Mouse (Mus musculus) liver, adult 2 months (tissue): Measurements from ENCODE around the gene Ddrgk1. TPM values are rescaled to one million over a fixed set of nuclear protein-coding genes. Genes with fewer than 3 reads are reported as not detected.
A peak's percentile ranks its signal among the peaks of the same experiment; 100 is the strongest.

Experiments
- DNase-seq: peaks from one replicate; pipeline ENCODE4 v3.0.0-alpha.2; 2011; ENCODE audit warnings: low read depth, low spot score; ENCODE audit errors: extremely low read depth
- H3K27ac ChIP-seq: fragments of 200-500 bp; replicated peaks from 2 replicates; pipeline ENCODE4 v1.5.1; 2012; ENCODE audit warnings: low read depth, mild to moderate bottlenecking, control low read depth, inconsistent platforms, low read length; ENCODE audit not compliant: insufficient read depth
- H3K27me3 ChIP-seq: fragments of 200-500 bp; 2 replicates; pipeline ENCODE4 v1.6.1; 2012; ENCODE audit warnings: mild to moderate bottlenecking, moderate library complexity, low read length, inconsistent platforms; ENCODE audit not compliant: control insufficient read depth, insufficient read depth
- H3K36me3 ChIP-seq: fragments of 200-500 bp; 2 replicates; pipeline ENCODE4 v1.6.1; 2012; ENCODE audit warnings: low read length, inconsistent platforms; ENCODE audit not compliant: control insufficient read depth, insufficient read depth
- H3K4me1 ChIP-seq: fragments of 200-500 bp; 2 replicates; pipeline ENCODE4 v1.6.1; 2011; ENCODE audit warnings: low read length; ENCODE audit not compliant: control insufficient read depth, insufficient read depth
- H3K4me3 ChIP-seq: fragments of 200-500 bp; 2 replicates; pipeline ENCODE4 v1.5.1; 2011; ENCODE audit warnings: low read depth, mild to moderate bottlenecking, control low read depth, low read length, moderate library complexity; ENCODE audit not compliant: insufficient read depth
- H3K79me2 ChIP-seq: fragments of 200-500 bp; 2 replicates; pipeline ENCODE4 v1.6.1; 2012; ENCODE audit warnings: inconsistent platforms, mild to moderate bottlenecking, low read length, moderate library complexity; ENCODE audit not compliant: control insufficient read depth, insufficient read depth
- H3K9ac ChIP-seq: fragments of 200-500 bp; 2 replicates; pipeline ENCODE4 v1.6.1; 2012; ENCODE audit warnings: low read depth, mild to moderate bottlenecking, control low read depth, inconsistent platforms, low read length
- CTCF ChIP-seq: fragments of 200-500 bp; IDR thresholded peaks from 2 replicates; pipeline ENCODE4 v1.5.1; 2011; ENCODE audit warnings: low read depth, low read length, control low read depth
- POLR2A ChIP-seq: fragments of 200-500 bp; IDR thresholded peaks from 2 replicates; pipeline ENCODE4 v1.6.1; 2011; ENCODE audit warnings: low read length, control low read depth; ENCODE audit not compliant: insufficient read depth; ENCODE audit errors: extremely low read depth
- WGBS: fragments of 180-500 bp; shearing (Covaris S2); methylation state at CpG from one replicate; pipeline ENCODE4 v1.1.7; 2018; 5-methylcytosine and 5-hydroxymethylcytosine counted together
- polyA plus RNA-seq: library from polyadenylated mRNA; depleted of rRNA; stranded (reverse); fragments of >200 nt; gene quantifications from 2 replicates; pipeline ENCODE4 v1.2.3, GENCODE M21; 2012; rRNA removed
- total RNA-seq: library from RNA; depleted of rRNA; stranded (reverse); fragments of >200 nt; gene quantifications from 2 replicates; pipeline ENCODE4 v1.2.3, GENCODE M21; 2014; rRNA removed

The Ddrgk1 gene
- total RNA-seq (67.1 and 86.0 TPM in 2 replicates), polyA plus RNA-seq (138 and 165 TPM in 2 replicates)

GRCm38 (mm10) chr2:130664102-130664701 is at the start of gene Ddrgk1:
TSS of gene Ddrgk1 (minus strand) at chr2:130664659.
- H3K27ac ChIP-seq: peak within 1 kb of the TSS; percentile 94
- DNase-seq: peak; percentile 84
- peak; percentile 79; the same call in 1 of the 2 replicates for TF ChIP-seq POLR2A
- TF ChIP-seq CTCF: peak; percentile 23; the same call in 1 of the 2 replicates
- no peaks in the 10 kb centered on the region for H3K27me3 ChIP-seq
- H3K36me3 ChIP-seq: peaks cover 10% of the 10 kb centered on the region; the same call in 1 of the 2 replicates
- peaks cover 7% of the 10 kb centered on the region for H3K4me1 ChIP-seq
- WGBS: under 1% methylated on average over 40 of the region's 40 CpGs
- peaks cover 3% of the 10 kb centered on the region; the same call in 1 of the 2 replicates for H3K79me2 ChIP-seq
- H3K9ac ChIP-seq: peak within 1 kb of the TSS; percentile 92
- H3K4me3 ChIP-seq: peak within 1 kb of the TSS; percentile 74

- H3K4me1 ChIP-seq: no peaks in the 10 kb centered on the region
- 50% methylated on average over 10 of the region's 10 CpGs for WGBS
- H3K36me3 ChIP-seq: peaks cover 21% of the 10 kb centered on the region
- DNase-seq: no peak
- no peak overlapping the region for H3K27ac ChIP-seq
- H3K9ac ChIP-seq: no peak overlapping the region
- H3K4me3 ChIP-seq: no peak overlapping the region
- no peaks in the 10 kb centered on the region for H3K27me3 ChIP-seq
- TF ChIP-seq CTCF (no peak), POLR2A (no peak)
- no peaks in the 10 kb centered on the region for H3K79me2 ChIP-seq
Observed at GRCm38 (mm10) chr2:130707057-130707456, 42.6 kb upstream of the Ddrgk1 start.

- Histone ChIP-seq H3K36me3 (peaks cover 21% of the 10 kb centered on the region; the same call in 1 of the 2 replicates), H3K9ac (no peak overlapping the region), H3K4me3 (no peak overlapping the region), H3K27me3 (no peaks in the 10 kb centered on the region), H3K79me2 (no peaks in the 10 kb centered on the region), H3K27ac (no peak overlapping the region), H3K4me1 (no peaks in the 10 kb centered on the region)
- WGBS: 32% methylated on average over 4 of the region's 4 CpGs
- no peak for DNase-seq
- TF ChIP-seq CTCF (no peak), POLR2A (no peak)
Observed at GRCm38 (mm10) chr2:130706602-130707001, 42.1 kb upstream of the Ddrgk1 start.

- WGBS: 88% methylated on average over 6 of the region's 6 CpGs
Observed at GRCm38 (mm10) chr2:130705178-130705577, 40.7 kb upstream of the Ddrgk1 start.

GRCm38 (mm10) chr2:130704040-130705001 is 39.9 kb upstream of the Ddrgk1 start:
- Histone ChIP-seq H3K4me3 (no peak overlapping the region), H3K4me1 (no peaks in the 10 kb centered on the region), H3K27ac (no peak overlapping the region), H3K36me3 (peaks cover 2% of the 10 kb centered on the region; the same call in 1 of the 2 replicates), H3K27me3 (no peaks in the 10 kb centered on the region), H3K9ac (no peak overlapping the region), H3K79me2 (no peaks in the 10 kb centered on the region)
- TF ChIP-seq POLR2A (no peak), CTCF (no peak)
- no peak for DNase-seq
- WGBS: 84% methylated on average over 9 of the region's 9 CpGs

More at GRCm38 (mm10) chr2:130705178-130705577, 40.7 kb upstream of the Ddrgk1 start:
- Histone ChIP-seq H3K27ac (no peak overlapping the region), H3K4me1 (no peaks in the 10 kb centered on the region), H3K9ac (no peak overlapping the region), H3K4me3 (no peak overlapping the region), H3K27me3 (no peaks in the 10 kb centered on the region), H3K79me2 (no peaks in the 10 kb centered on the region), H3K36me3 (peaks cover 11% of the 10 kb centered on the region; the same call in 1 of the 2 replicates)
- TF ChIP-seq POLR2A: no peak
- TF ChIP-seq CTCF: no peak
- DNase-seq: no peak
